Mouse (Mus musculus) small intestine, adult 2 months (tissue): ENCODE results near the gene Olfr571.

ENCODE experiments used
- CTCF ChIP-seq: fragments of 200-500 bp; IDR thresholded peaks from 2 replicates; pipeline ENCODE4 v1.5.1; 2012; ENCODE audit warnings: low read depth, mild to moderate bottlenecking, control low read depth, inconsistent platforms, low read length, moderate library complexity, mixed read lengths; ENCODE audit not compliant: insufficient replicate concordance, insufficient read length; ENCODE audit errors: extremely low read depth
- POLR2A ChIP-seq: fragments of 200-500 bp; IDR thresholded peaks from 2 replicates; pipeline ENCODE4 v1.6.1; 2012; ENCODE audit warnings: low read depth, mild to moderate bottlenecking, control low read depth, inconsistent platforms, low read length, moderate library complexity

DNA sequence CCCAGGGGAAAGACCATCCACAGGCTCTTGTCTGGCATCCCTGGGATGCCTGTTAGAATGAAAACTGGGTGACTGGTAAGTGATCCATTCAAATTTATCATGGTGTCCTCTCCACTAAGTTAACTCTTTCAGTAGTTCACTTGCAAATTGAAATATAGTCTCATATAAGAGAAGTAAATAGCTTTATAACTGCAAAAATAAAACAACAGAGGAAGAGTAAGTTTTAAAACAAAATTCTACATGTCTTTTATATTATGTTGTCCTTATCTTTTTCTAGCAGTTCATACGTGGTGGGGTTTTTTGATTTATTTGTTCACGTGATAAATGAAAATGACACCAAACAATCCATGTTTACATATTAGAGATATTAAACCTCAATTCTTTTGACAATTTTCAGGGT, 25.1 kb upstream of the Olfr571 start, which contains the start of gene Olfr573-ps1:
- no peak for TF ChIP-seq CTCF
- TF ChIP-seq POLR2A, result no peak
